12 mouse cellular contexts compared by ENCODE assay signal in genomic region chr12:73743087-73743486, GRCm38 (mm10).
"Had no signal": no experiment of that assay in that cellular context is flagged by ENCODE, and none has a peak within 500 bp of the region (broad histone marks: within the 10 kb centered on the region; RNA-seq: fewer than 3 reads in every experiment).

No protein-coding gene starts in this region.

- H3K9me3 ChIP-seq: liver, embryonic 13.5 days had no signal

- H3K4me2 ChIP-seq: liver, embryonic 13.5 days; midbrain, embryonic 11.5 days had no signal

- DNase-seq: kidney, adult 8-10 months; kidney, postnatal 10 days; kidney, postnatal 4 days; left cerebral cortex, postnatal 4 days; liver, embryonic 13.5 days; lung, adult 2 months; lung, postnatal 14 days; lung, postnatal 4 days; midbrain, embryonic 14.5 days; thymus, adult 18-20 months; thymus, postnatal 36 days had no signal

- H3K36me3 ChIP-seq: liver, embryonic 13.5 days had no signal

- H3K9ac ChIP-seq: liver, embryonic 13.5 days had no signal

- H3K27ac ChIP-seq: liver, embryonic 13.5 days had no signal

- H3K27me3 ChIP-seq: liver, embryonic 13.5 days had no signal

- H3K4me1 ChIP-seq: liver, embryonic 13.5 days had no signal

- H3K4me3 ChIP-seq: liver, embryonic 13.5 days had no signal
